ENCODE assay signal across 8 mouse cellular contexts in the genomic region with DNA sequence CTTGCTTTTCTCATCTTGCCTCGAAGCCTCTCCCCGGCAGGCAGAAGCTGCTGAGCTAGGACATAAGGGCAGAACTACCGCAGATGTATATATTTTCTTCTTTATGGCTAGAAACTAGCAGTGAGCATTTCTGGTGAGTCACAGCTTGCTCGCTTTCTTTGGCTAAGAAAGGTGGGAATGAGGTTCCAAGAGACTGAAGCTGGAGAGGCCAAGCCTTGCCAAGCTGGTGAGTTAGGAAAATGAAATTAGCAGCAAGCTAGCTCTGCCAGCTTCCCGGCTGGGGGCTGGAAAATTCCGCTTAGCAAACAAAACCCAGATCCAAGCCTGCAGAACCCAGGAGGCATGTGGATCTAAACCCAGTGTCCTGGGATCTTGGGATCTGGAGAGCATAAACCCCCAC.
DNase-seq lines count a peak whose midpoint lies in the region; ATAC-seq lines count a peak whose summit lies in the region.
"Had no signal": no experiment of that assay in that cellular context is flagged by ENCODE, and none has a peak within 500 bp of the region (broad histone marks: within the 10 kb centered on the region; RNA-seq: fewer than 3 reads in every experiment).

No protein-coding gene starts in this region.

- no peak overlapping the region for H3K4me3 ChIP-seq in neural tube, embryonic 15.5 days (replicated peaks)

- no peak overlapping the region for H3K9ac ChIP-seq in neural tube, embryonic 15.5 days (replicated peaks)

- 67% methylated on average over 6 of the region's 6 CpGs for WGBS in neural tube, embryonic 15.5 days

- H3K4me2 ChIP-seq in neural tube, embryonic 15.5 days, result no peak overlapping the region

- 0 out of 2 replicates have a peak, but pooled peaks cover 4% of the 10 kb centered on the region for H3K36me3 ChIP-seq in neural tube, embryonic 15.5 days

- no peaks in the 10 kb centered on the region for H3K9me3 ChIP-seq in neural tube, embryonic 15.5 days (replicated peaks)

- peaks cover 45% of the 10 kb centered on the region for H3K4me1 ChIP-seq in neural tube, embryonic 15.5 days

- no peak for ATAC-seq in neural tube, embryonic 15.5 days (ENCODE audit: low FRiP score)

- H3K27ac ChIP-seq in neural tube, embryonic 15.5 days (replicated peaks), result peak overlapping the region; percentile 38; the same call in 1 of the 2 replicates

- DNase-seq in cerebellum, adult 11 months, result peak; percentile 89
- DNase-seq in cerebellum, postnatal 25 days, result peak; percentile 93 to 94
- DNase-seq in layer of hippocampus, adult 11-12 months (ENCODE audit: low spot score), result peak; percentile 78
- no peak for DNase-seq in adrenal gland, postnatal 14 days
- no peak for DNase-seq in natural killer cell, adult 2 months (ENCODE audit: low spot score in 2 of 2)
- no peak for DNase-seq in gastrocnemius, postnatal 4 days (ENCODE audit: low spot score in 2 of 2)
- DNase-seq: heart, postnatal 36 days had no signal

- H3K27me3 ChIP-seq in neural tube, embryonic 15.5 days (replicated peaks), result no peaks in the 10 kb centered on the region

Comparison
In these comparisons a context has a peak if more than half of its experiments do, and no peak if none do; other contexts are left out.
1. DNase-seq: peak in cerebellum, adult 11 months (single experiment), cerebellum, postnatal 25 days (2 of 2) and layer of hippocampus, adult 11-12 months (single experiment); none in adrenal gland, postnatal 14 days (single experiment), natural killer cell, adult 2 months (0 of 2) and gastrocnemius, postnatal 4 days (0 of 2).